ENCODE assay signal across 26 mouse cellular contexts in genomic region chr4:132912156-132912555, GRCm38 (mm10). TPM values are rescaled to one million over a fixed set of nuclear protein-coding genes. Genes with fewer than 3 reads are reported as not detected.
DNase-seq lines count a peak whose midpoint lies in the region; TF ChIP-seq lines count a peak whose summit lies in the region.
"Had no signal": no experiment of that assay in that cellular context is flagged by ENCODE, and none has a peak within 500 bp of the region (broad histone marks: within the 10 kb centered on the region; RNA-seq: fewer than 3 reads in every experiment).

No protein-coding gene starts in this region.

- no peak for TF ChIP-seq CTCF in thymus, adult 2 months (IDR thresholded peaks at IDR 0.05; ENCODE audit: borderline replicate concordance, control insufficient read depth, extremely low read depth, insufficient read depth, low read length, poor library complexity)

- H3K36me3 ChIP-seq in thymus, adult 2 months (ENCODE audit: control insufficient read depth, insufficient read depth, low read length): peaks cover 33% of the 10 kb centered on the region

- no peak overlapping the region for H3K4me3 ChIP-seq in thymus, adult 2 months (ENCODE audit: control insufficient read depth, insufficient read depth, low read length)
- H3K4me3 ChIP-seq: embryonic facial prominence, embryonic 10.5 days; embryonic facial prominence, embryonic 13.5 days; erythroblast, embryonic 14.5 days; forebrain, embryonic 12.5 days; forebrain, embryonic 15.5 days; heart, embryonic 12.5 days; heart, embryonic 15.5 days; hindbrain, embryonic 10.5 days; hindbrain, embryonic 13.5 days had no signal

- H3K27me3 ChIP-seq in thymus, adult 2 months (ENCODE audit: control insufficient read depth, insufficient read depth, low read length): no peaks in the 10 kb centered on the region
- H3K27me3 ChIP-seq: embryonic facial prominence, embryonic 13.5 days; forebrain, embryonic 12.5 days; forebrain, embryonic 15.5 days; heart, embryonic 12.5 days; heart, embryonic 15.5 days; hindbrain, embryonic 13.5 days had no signal

- WGBS in thymus, adult 2 months: 21% methylated on average over 6 of the region's 6 CpGs

- peak overlapping the region; percentile 58 for H3K27ac ChIP-seq in thymus, adult 2 months (ENCODE audit: control insufficient read depth, insufficient read depth, low read length)
- H3K27ac ChIP-seq: embryonic facial prominence, embryonic 10.5 days; embryonic facial prominence, embryonic 13.5 days; forebrain, embryonic 12.5 days; forebrain, embryonic 15.5 days; heart, embryonic 15.5 days; hindbrain, embryonic 10.5 days; hindbrain, embryonic 13.5 days had no signal

- peaks cover 4% of the 10 kb centered on the region for H3K4me1 ChIP-seq in thymus, adult 2 months (replicated peaks; ENCODE audit: control insufficient read depth, insufficient read depth, low read length)
- H3K4me1 ChIP-seq: embryonic facial prominence, embryonic 10.5 days; embryonic facial prominence, embryonic 13.5 days; forebrain, embryonic 12.5 days; forebrain, embryonic 15.5 days; heart, embryonic 12.5 days; heart, embryonic 15.5 days; hindbrain, embryonic 10.5 days; hindbrain, embryonic 13.5 days had no signal

- DNase-seq in thymus, adult 2 months: peak; percentile 46
- DNase-seq in thymus, postnatal 14 days: peak; percentile 70
- DNase-seq in thymus, postnatal 4 days: peak; percentile 60
- DNase-seq in lung, postnatal 25 days (ENCODE audit: low spot score): no peak
- no peak for DNase-seq in layer of hippocampus, adult 9-10 months (ENCODE audit: low spot score)
- no peak for DNase-seq in gastrocnemius, postnatal 14 days
- DNase-seq: adrenal gland, adult 8-10 months; adrenal gland, postnatal 25 days; cerebellum, adult 11-12 months; cerebellum, adult 8-10 months; cerebellum, postnatal 10 days; cerebellum, postnatal 36 days; embryo, embryonic 11 days; gastrocnemius, postnatal 25 days; heart, adult 18-20 months; heart, postnatal 10 days; heart, postnatal 36 days had no signal

- intact Hi-C loops in gastrocnemius, postnatal 14 days (cut with DNase I; ENCODE audit: low total_unique reads): no loop called here

- no peak for TF ChIP-seq POLR2A in thymus, adult 2 months (IDR thresholded peaks at IDR 0.05; ENCODE audit: control insufficient read depth, extremely low read depth, insufficient read depth, low read length, poor library complexity)

RNA-seq across cellular contexts. Expression of gene Fam76a, which starts 10.2 kb away (rescaled TPM):
- polyA plus RNA-seq in thymus, adult 2 months (2012; rRNA removed): 15.0 and 15.1 TPM in 2 replicates
- 10 to 100 TPM; 21.2 to 27.4 TPM for total RNA-seq in gastrocnemius, postnatal 14 days (2021)

RNA-seq across cellular contexts. Expression of gene Stx12, which starts 27.8 kb away (rescaled TPM):
- 14.0 and 16.1 TPM in 2 replicates for polyA plus RNA-seq in thymus, adult 2 months (2012; rRNA removed)
- 10 to 100 TPM; 23.3 to 24.3 TPM for total RNA-seq in gastrocnemius, postnatal 14 days (2021)

Comparison
In these comparisons a context has a peak if more than half of its experiments do, and no peak if none do; other contexts are left out.
1. DNase-seq: peak in thymus, adult 2 months (single experiment), thymus, postnatal 14 days (single experiment) and thymus, postnatal 4 days (single experiment); none in lung, postnatal 25 days (single experiment), layer of hippocampus, adult 9-10 months (single experiment) and gastrocnemius, postnatal 14 days (single experiment).